Mouse (Mus musculus): Measurements from ENCODE around the gene Ppp2r2c. TPM values are rescaled to one million over a fixed set of nuclear protein-coding genes. Genes with fewer than 3 reads are reported as not detected.

Gene Ppp2r2c
- polyA plus RNA-seq, 1 experiment from 2014 or later, result not detected

- Histone ChIP-seq H3K4me3 (ENCODE audit: control insufficient read depth in 1 of 2, insufficient read depth in 1 of 2, low read depth in 1 of 2, low read length in 2 of 2) (no peak overlapping the region), H3K36me3 (ENCODE audit: control insufficient read depth, insufficient read depth, low read length) (no peaks in the 10 kb centered on the region), H3K4me2 (ENCODE audit: low read length) (no peak overlapping the region), H3K9ac (ENCODE audit: low read length) (no peak overlapping the region), H3K27ac (replicated peaks in 1 of 2; ENCODE audit: control insufficient read depth in 1 of 2, insufficient read depth in 1 of 2, low read depth in 2 of 2, low read length in 2 of 2) (no peak overlapping the region), H3K9me3 (ENCODE audit: control insufficient read depth, low read length) (no peaks in the 10 kb centered on the region), H3K27me3 (ENCODE audit: control insufficient read depth, insufficient read depth, low read length) (no peaks in the 10 kb centered on the region), H3K4me1 (ENCODE audit: control insufficient read depth in 2 of 2, insufficient read depth in 2 of 2, low read length in 2 of 2) (peaks cover under 1 to 6% of the 10 kb centered on the region in 2 experiments; a peak in 2 of 4 replicates)
- no peak for ATAC-seq (ENCODE audit: insufficient number of reproducible peaks, insufficient read depth, low FRiP score, low read depth)
- 76% methylated on average over 5 of the region's 5 CpGs for WGBS
Observed at GRCm38 (mm10) chr5:36885595-36885994, 17.3 kb downstream of the Ppp2r2c start.

- Histone ChIP-seq H3K4me2 (ENCODE audit: low read length) (no peak overlapping the region), H3K36me3 (ENCODE audit: control insufficient read depth, insufficient read depth, low read length) (no peaks in the 10 kb centered on the region), H3K27ac (replicated peaks in 1 of 2; ENCODE audit: control insufficient read depth in 1 of 2, insufficient read depth in 1 of 2, low read depth in 2 of 2, low read length in 2 of 2) (no peak overlapping the region), H3K27me3 (ENCODE audit: control insufficient read depth, insufficient read depth, low read length) (no peaks in the 10 kb centered on the region), H3K9ac (ENCODE audit: low read length) (no peak overlapping the region), H3K4me3 (ENCODE audit: control insufficient read depth in 1 of 2, insufficient read depth in 1 of 2, low read depth in 1 of 2, low read length in 2 of 2) (no peak overlapping the region), H3K4me1 (ENCODE audit: control insufficient read depth in 2 of 2, insufficient read depth in 2 of 2, low read length in 2 of 2) (peaks cover 4 to 8% of the 10 kb centered on the region in 2 experiments; a peak in 3 of 4 replicates), H3K9me3 (ENCODE audit: control insufficient read depth, low read length) (no peaks in the 10 kb centered on the region)
- ATAC-seq (ENCODE audit: insufficient number of reproducible peaks, insufficient read depth, low FRiP score, low read depth), result no peak
- WGBS, result 88% methylated on average over 2 of the region's 2 CpGs
Observed at GRCm38 (mm10) chr5:36886298-36886697, 18.0 kb downstream of the Ppp2r2c start.

GRCm38 (mm10) chr5:36886852-36887283 lies 18.6 kb downstream of the Ppp2r2c start:
- Histone ChIP-seq H3K4me2 (ENCODE audit: low read length) (no peak overlapping the region), H3K9me3 (ENCODE audit: control insufficient read depth, low read length) (no peaks in the 10 kb centered on the region), H3K36me3 (ENCODE audit: control insufficient read depth, insufficient read depth, low read length) (no peaks in the 10 kb centered on the region), H3K27me3 (ENCODE audit: control insufficient read depth, insufficient read depth, low read length) (no peaks in the 10 kb centered on the region), H3K4me1 (ENCODE audit: control insufficient read depth in 2 of 2, insufficient read depth in 2 of 2, low read length in 2 of 2) (peaks cover 4 to 8% of the 10 kb centered on the region in 2 experiments; a peak in 3 of 4 replicates), H3K9ac (ENCODE audit: low read length) (no peak overlapping the region), H3K4me3 (ENCODE audit: control insufficient read depth in 1 of 2, insufficient read depth in 1 of 2, low read depth in 1 of 2, low read length in 2 of 2) (no peak overlapping the region), H3K27ac (replicated peaks in 1 of 2; ENCODE audit: control insufficient read depth in 1 of 2, insufficient read depth in 1 of 2, low read depth in 2 of 2, low read length in 2 of 2) (no peak overlapping the region)
- no peak for ATAC-seq (ENCODE audit: insufficient number of reproducible peaks, insufficient read depth, low FRiP score, low read depth)
- WGBS, result 58% methylated on average over 7 of the region's 7 CpGs

- H3K36me3 ChIP-seq (ENCODE audit: control insufficient read depth, insufficient read depth, low read length), result no peaks in the 10 kb centered on the region
- no peak overlapping the region for H3K4me3 ChIP-seq (ENCODE audit: control insufficient read depth in 1 of 2, insufficient read depth in 1 of 2, low read depth in 1 of 2, low read length in 2 of 2)
- H3K4me2 ChIP-seq (ENCODE audit: low read length), result no peak overlapping the region
- H3K4me1 ChIP-seq (ENCODE audit: control insufficient read depth in 2 of 2, insufficient read depth in 2 of 2, low read length in 2 of 2), result peaks cover 4 to 8% of the 10 kb centered on the region in 2 experiments; a peak in 3 of 4 replicates
- no peaks in the 10 kb centered on the region for H3K9me3 ChIP-seq (ENCODE audit: control insufficient read depth, low read length)
- WGBS, result 39% methylated on average over 9 of the region's 9 CpGs
- H3K9ac ChIP-seq (ENCODE audit: low read length), result no peak overlapping the region
- H3K27me3 ChIP-seq (ENCODE audit: control insufficient read depth, insufficient read depth, low read length), result no peaks in the 10 kb centered on the region
- no peak overlapping the region for H3K27ac ChIP-seq (replicated peaks in 1 of 2; ENCODE audit: control insufficient read depth in 1 of 2, insufficient read depth in 1 of 2, low read depth in 2 of 2, low read length in 2 of 2)
- no peak; the same call in 1 of the 2 replicates for ATAC-seq (ENCODE audit: insufficient number of reproducible peaks, insufficient read depth, low FRiP score, low read depth)
Observed at GRCm38 (mm10) chr5:36887299-36887988, 19.1 kb downstream of the Ppp2r2c start.

GRCm38 (mm10) chr5:36888501-36888900 lies 20.2 kb downstream of the Ppp2r2c start:
- H3K27me3 ChIP-seq (ENCODE audit: control insufficient read depth, insufficient read depth, low read length), result no peaks in the 10 kb centered on the region
- no peak overlapping the region for H3K27ac ChIP-seq (replicated peaks in 1 of 2; ENCODE audit: control insufficient read depth in 1 of 2, insufficient read depth in 1 of 2, low read depth in 2 of 2, low read length in 2 of 2)
- no peak overlapping the region for H3K4me2 ChIP-seq (ENCODE audit: low read length)
- no peak overlapping the region for H3K4me3 ChIP-seq (ENCODE audit: control insufficient read depth in 1 of 2, insufficient read depth in 1 of 2, low read depth in 1 of 2, low read length in 2 of 2)
- no peak overlapping the region for H3K9ac ChIP-seq (ENCODE audit: low read length)
- H3K4me1 ChIP-seq (ENCODE audit: control insufficient read depth in 2 of 2, insufficient read depth in 2 of 2, low read length in 2 of 2), result peaks cover 4 to 8% of the 10 kb centered on the region in 2 experiments; a peak in 3 of 4 replicates
- H3K9me3 ChIP-seq (ENCODE audit: control insufficient read depth, low read length), result no peaks in the 10 kb centered on the region
- no peaks in the 10 kb centered on the region for H3K36me3 ChIP-seq (ENCODE audit: control insufficient read depth, insufficient read depth, low read length)
- ATAC-seq (ENCODE audit: insufficient number of reproducible peaks, insufficient read depth, low FRiP score, low read depth), result no peak
- WGBS, result 82% methylated on average over 8 of the region's 8 CpGs

GRCm38 (mm10) chr5:36888911-36889310 lies 20.6 kb downstream of the Ppp2r2c start:
- Histone ChIP-seq H3K27me3 (ENCODE audit: control insufficient read depth, insufficient read depth, low read length) (no peaks in the 10 kb centered on the region), H3K4me3 (ENCODE audit: control insufficient read depth in 1 of 2, insufficient read depth in 1 of 2, low read depth in 1 of 2, low read length in 2 of 2) (no peak overlapping the region), H3K36me3 (ENCODE audit: control insufficient read depth, insufficient read depth, low read length) (no peaks in the 10 kb centered on the region), H3K9me3 (ENCODE audit: control insufficient read depth, low read length) (no peaks in the 10 kb centered on the region), H3K9ac (ENCODE audit: low read length) (no peak overlapping the region), H3K4me1 (ENCODE audit: control insufficient read depth in 2 of 2, insufficient read depth in 2 of 2, low read length in 2 of 2) (peaks cover 4 to 8% of the 10 kb centered on the region in 2 experiments; a peak in 3 of 4 replicates), H3K27ac (replicated peaks in 1 of 2; ENCODE audit: control insufficient read depth in 1 of 2, insufficient read depth in 1 of 2, low read depth in 2 of 2, low read length in 2 of 2) (no peak overlapping the region), H3K4me2 (ENCODE audit: low read length) (no peak overlapping the region)
- ATAC-seq (ENCODE audit: insufficient number of reproducible peaks, insufficient read depth, low FRiP score, low read depth), result no peak
- WGBS, result 83% methylated on average over 11 of the region's 11 CpGs

- Histone ChIP-seq H3K4me1 (ENCODE audit: control insufficient read depth in 2 of 2, insufficient read depth in 2 of 2, low read length in 2 of 2) (peaks cover 4 to 8% of the 10 kb centered on the region in 2 experiments; a peak in 3 of 4 replicates), H3K4me3 (ENCODE audit: control insufficient read depth in 1 of 2, insufficient read depth in 1 of 2, low read depth in 1 of 2, low read length in 2 of 2) (no peak overlapping the region), H3K9me3 (ENCODE audit: control insufficient read depth, low read length) (no peaks in the 10 kb centered on the region), H3K9ac (ENCODE audit: low read length) (no peak overlapping the region), H3K36me3 (ENCODE audit: control insufficient read depth, insufficient read depth, low read length) (no peaks in the 10 kb centered on the region), H3K27ac (replicated peaks in 1 of 2; ENCODE audit: control insufficient read depth in 1 of 2, insufficient read depth in 1 of 2, low read depth in 2 of 2, low read length in 2 of 2) (no peak overlapping the region), H3K27me3 (ENCODE audit: control insufficient read depth, insufficient read depth, low read length) (no peaks in the 10 kb centered on the region), H3K4me2 (ENCODE audit: low read length) (no peak overlapping the region)
- 72% methylated on average over 2 of the region's 2 CpGs for WGBS
- ATAC-seq (ENCODE audit: insufficient number of reproducible peaks, insufficient read depth, low FRiP score, low read depth), result no peak
Observed at GRCm38 (mm10) chr5:36889380-36889886, 21.1 kb downstream of the Ppp2r2c start.
